In genomic region chr17:24676187-24676586, GRCm38 (mm10) we compare ENCODE assay signal across 9 mouse cellular contexts. TPM values are rescaled to one million over a fixed set of nuclear protein-coding genes. Genes with fewer than 3 reads are reported as not detected.
DNase-seq lines count a peak whose midpoint lies in the region; ATAC-seq lines count a peak whose summit lies in the region.
"Had no signal": no experiment of that assay in that cellular context is flagged by ENCODE, and none has a peak within 500 bp of the region (broad histone marks: within the 10 kb centered on the region; RNA-seq: fewer than 3 reads in every experiment).

No protein-coding gene starts in this region.

- no peaks in the 10 kb centered on the region for H3K27me3 ChIP-seq in liver, embryonic 12.5 days (replicated peaks)

- H3K4me1 ChIP-seq in liver, embryonic 12.5 days: peaks cover 62% of the 10 kb centered on the region

- H3K4me2 ChIP-seq in liver, embryonic 12.5 days: no peak overlapping the region

- peak; percentile 46 to 78; a peak in 3 of 4 replicates for ATAC-seq in hematopoietic stem cell, adult 5-6 weeks (replicated peaks in 1 of 2; ENCODE audit: insufficient read depth in 1 of 2, low FRiP score in 2 of 2, low TSS enrichment in 1 of 2, low read depth in 1 of 2, poor library complexity in 2 of 2, severe bottlenecking in 2 of 2)
- peak; percentile 20; the same call in 1 of the 2 replicates for ATAC-seq in liver, embryonic 12.5 days

- H3K36me3 ChIP-seq in liver, embryonic 12.5 days: peaks cover 66% of the 10 kb centered on the region

- peak; percentile 83 for DNase-seq in adrenal gland, postnatal 14 days
- DNase-seq in adrenal gland, adult 8-10 months: no peak
- DNase-seq in right cerebral cortex, adult 18-20 months: peak; percentile 60
- DNase-seq in right cerebral cortex, postnatal 25 days: no peak
- DNase-seq in embryo, embryonic 11 days: peak; percentile 70
- DNase-seq in right cerebral cortex, postnatal 4 days: peak; percentile 77

- H3K4me3 ChIP-seq in liver, embryonic 12.5 days: no peak overlapping the region

- 68% methylated on average over 2 of the region's 2 CpGs for WGBS in liver, embryonic 12.5 days (ENCODE audit: insufficient replicate concordance)

- no peaks in the 10 kb centered on the region for H3K9me3 ChIP-seq in liver, embryonic 12.5 days (replicated peaks)

- no peak overlapping the region for H3K9ac ChIP-seq in liver, embryonic 12.5 days

- H3K27ac ChIP-seq in liver, embryonic 12.5 days: no peak overlapping the region

RNA-seq across cellular contexts. Expression of gene Zfp598, which starts 6.7 kb away (rescaled TPM):
- 44.5 and 47.4 TPM in 2 replicates for total RNA-seq in adrenal gland, postnatal 14 days (2021)
- total RNA-seq in adrenal gland, adult 8-10 months (2022): 10 to 100 TPM; 44.9 to 59.4 (median 50.8) TPM
- 19.7 and 22.8 TPM in 2 replicates for total RNA-seq in hematopoietic stem cell, adult 5-6 weeks (2017)
- 19.7 and 20.4 TPM in 2 replicates for polyA plus RNA-seq in liver, embryonic 12.5 days (2016; fragmentation: Nextera tagmentation; extraction: Ambion mirVana)

RNA-seq across cellular contexts. Expression of gene Syngr3, which starts 13.6 kb away (rescaled TPM):
- total RNA-seq in adrenal gland, postnatal 14 days (2021): 1.8 and 5.7 TPM in 2 replicates
- total RNA-seq in adrenal gland, adult 8-10 months (2022): 1 to 10 TPM; 2.4 to 5.5 (median 3.8) TPM
- total RNA-seq in hematopoietic stem cell, adult 5-6 weeks (2017): 0.25 TPM in 1 of 2 replicates, not detected in the other
- 0.06 and 0.27 TPM in 2 replicates for polyA plus RNA-seq in liver, embryonic 12.5 days (2016; fragmentation: Nextera tagmentation; extraction: Ambion mirVana)

RNA-seq across cellular contexts. Expression of gene Npw, which starts 17.9 kb away (rescaled TPM):
- not detected in 2 replicates for total RNA-seq in adrenal gland, postnatal 14 days (2021)
- not detected for total RNA-seq in adrenal gland, adult 8-10 months (2022)
- total RNA-seq in hematopoietic stem cell, adult 5-6 weeks (2017): not detected in 2 replicates
- polyA plus RNA-seq in liver, embryonic 12.5 days (2016; fragmentation: Nextera tagmentation; extraction: Ambion mirVana): 0.33 TPM in 1 of 2 replicates, not detected in the other
- polyA plus RNA-seq: large intestine, adult 2 months had no signal

RNA-seq across cellular contexts. Expression of gene Gfer, which starts 19.8 kb away (rescaled TPM):
- 36.0 and 39.3 TPM in 2 replicates for total RNA-seq in adrenal gland, postnatal 14 days (2021)
- total RNA-seq in adrenal gland, adult 8-10 months (2022): 10 to 100 TPM; 31.7 to 35.6 (median 32.6) TPM
- 29.3 and 45.5 TPM in 2 replicates for total RNA-seq in hematopoietic stem cell, adult 5-6 weeks (2017)
- 51.4 and 52.5 TPM in 2 replicates for polyA plus RNA-seq in liver, embryonic 12.5 days (2016; fragmentation: Nextera tagmentation; extraction: Ambion mirVana)

RNA-seq across cellular contexts. Expression of gene Noxo1, which starts 19.8 kb away (rescaled TPM):
- 3.6 and 5.7 TPM in 2 replicates for total RNA-seq in adrenal gland, postnatal 14 days (2021)
- total RNA-seq in adrenal gland, adult 8-10 months (2022): 10 to 100 TPM in 1 of 4 experiments, 1 to 10 TPM in 3; 2.8 to 14.8 (median 7.5) TPM
- 1.2 and 2.8 TPM in 2 replicates for total RNA-seq in hematopoietic stem cell, adult 5-6 weeks (2017)
- 0.51 and 0.58 TPM in 2 replicates for polyA plus RNA-seq in liver, embryonic 12.5 days (2016; fragmentation: Nextera tagmentation; extraction: Ambion mirVana)

Comparison
In these comparisons a context has a peak if more than half of its experiments do, and no peak if none do; other contexts are left out.
1. DNase-seq: peak in adrenal gland, postnatal 14 days (single experiment), right cerebral cortex, adult 18-20 months (single experiment), embryo, embryonic 11 days (single experiment) and right cerebral cortex, postnatal 4 days (single experiment); none in adrenal gland, adult 8-10 months (single experiment) and right cerebral cortex, postnatal 25 days (single experiment).